Mouse (Mus musculus): ENCODE measurements around the gene Srsf2. TPM values are rescaled to one million over a fixed set of nuclear protein-coding genes. Genes with fewer than 3 reads are reported as not detected.
"Not testable (repeated sequence)": the region's sequence is repeated elsewhere in the genome, so short reads cannot be mapped to it uniquely, and the experiment has no call there.

Srsf2 gene
- total RNA-seq, 2 experiments from 2014 or later = 336 to 337 TPM

GRCm38 (mm10) chr11:116834954-116835353 lies 17.9 kb downstream of the Srsf2 start:
- DNase-seq (ENCODE audit: low spot score in 2 of 2) = no peak

GRCm38 (mm10) chr11:116832172-116832685 lies 20.7 kb downstream of the Srsf2 start:
- DNase-seq (ENCODE audit: low spot score in 2 of 2) = no peak

- DNase-seq (ENCODE audit: low spot score in 2 of 2) = peak; percentile 72
Measured at GRCm38 (mm10) chr11:116827534-116828165, 25.2 kb downstream of the Srsf2 start, which contains the start of gene Mxra7. Mxra7 (minus strand) TSS chr11:116828046.

- DNase-seq (ENCODE audit: low spot score in 2 of 2) = no peak
Measured at GRCm38 (mm10) chr11:116826550-116827504, 26.1 kb downstream of the Srsf2 start.

GRCm38 (mm10) chr11:116825230-116825629 lies 27.7 kb downstream of the Srsf2 start:
- DNase-seq (ENCODE audit: low spot score in 2 of 2) = no peak

GRCm38 (mm10) chr11:116823885-116824284 lies 29.0 kb downstream of the Srsf2 start:
- DNase-seq (ENCODE audit: low spot score in 2 of 2) = not testable (repeated sequence)

GRCm38 (mm10) chr11:116823255-116823654 lies 29.6 kb downstream of the Srsf2 start:
- no peak for DNase-seq (ENCODE audit: low spot score in 2 of 2)

GRCm38 (mm10) chr11:116822626-116823025 lies 30.3 kb downstream of the Srsf2 start:
- DNase-seq (ENCODE audit: low spot score in 2 of 2) = no peak

GRCm38 (mm10) chr11:116822215-116822614 lies 30.7 kb downstream of the Srsf2 start:
- no peak for DNase-seq (ENCODE audit: low spot score in 2 of 2)

- DNase-seq (ENCODE audit: low spot score in 2 of 2) = no peak
Measured at GRCm38 (mm10) chr11:116821057-116821940, 31.6 kb downstream of the Srsf2 start.

GRCm38 (mm10) chr11:116819932-116820593 lies 32.8 kb downstream of the Srsf2 start:
- DNase-seq (ENCODE audit: low spot score in 2 of 2) = no peak

GRCm38 (mm10) chr11:116818722-116819121 lies 34.2 kb downstream of the Srsf2 start:
- DNase-seq (ENCODE audit: low spot score in 2 of 2) = no peak

- no peak for DNase-seq (ENCODE audit: low spot score in 2 of 2)
Measured at GRCm38 (mm10) chr11:116817567-116817966, 35.3 kb downstream of the Srsf2 start.

- DNase-seq (ENCODE audit: low spot score in 2 of 2) = no peak
Measured at GRCm38 (mm10) chr11:116816769-116817168, 36.1 kb downstream of the Srsf2 start.

GRCm38 (mm10) chr11:116814884-116815415 lies 37.9 kb downstream of the Srsf2 start:
- no peak for DNase-seq (ENCODE audit: low spot score in 2 of 2)

GRCm38 (mm10) chr11:116814076-116814883 lies 38.6 kb downstream of the Srsf2 start:
- DNase-seq (ENCODE audit: low spot score in 2 of 2) = no peak

- DNase-seq (ENCODE audit: low spot score in 2 of 2) = no peak
Measured at GRCm38 (mm10) chr11:116813610-116814009, 39.3 kb downstream of the Srsf2 start.

GRCm38 (mm10) chr11:116812793-116813529 lies 39.9 kb downstream of the Srsf2 start:
- DNase-seq (ENCODE audit: low spot score in 2 of 2) = no peak

All from adrenal gland, postnatal 4 days (tissue).